Mouse (Mus musculus) adrenal gland, postnatal 14 days (tissue): ENCODE data around the gene Pcdh9. TPM values are rescaled to one million over a fixed set of nuclear protein-coding genes. Genes with fewer than 3 reads are reported as not detected.

Experiments
- DNase-seq: peaks from one replicate; pipeline ENCODE4 v3.0.0; 2021; ENCODE audit warnings: mixed read lengths
- total RNA-seq: library from RNA; stranded (reverse); gene quantifications from 2 replicates; pipeline ENCODE4 v1.2.3, GENCODE M21; 2021

Pcdh9 gene
- total RNA-seq, 1 experiment from 2014 or later = 2.6 TPM

- no peak for DNase-seq
These were observed 747.1 kb downstream of the Pcdh9 start for GRCm38 (mm10) chr14:93143414-93143813.

- DNase-seq = peak; percentile 15
These were observed 748.4 kb downstream of the Pcdh9 start for GRCm38 (mm10) chr14:93142076-93142475.

- DNase-seq = no peak
These were observed 763.5 kb downstream of the Pcdh9 start for GRCm38 (mm10) chr14:93126993-93127392.

GRCm38 (mm10) chr14:93102755-93103154 is 787.7 kb downstream of the Pcdh9 start:
- no peak for DNase-seq

- DNase-seq = no peak
These were observed 795.4 kb downstream of the Pcdh9 start for GRCm38 (mm10) chr14:93095081-93095480.

GRCm38 (mm10) chr14:93092806-93093205 is 797.7 kb downstream of the Pcdh9 start:
- DNase-seq = no peak

- no peak for DNase-seq
These were observed 804.8 kb downstream of the Pcdh9 start for GRCm38 (mm10) chr14:93085646-93086045.

- DNase-seq = no peak
These were observed 807.3 kb downstream of the Pcdh9 start for GRCm38 (mm10) chr14:93083140-93083539.

- DNase-seq = no peak
These were observed 809.6 kb downstream of the Pcdh9 start for GRCm38 (mm10) chr14:93080910-93081309.

GRCm38 (mm10) chr14:93075761-93076160 is 814.7 kb downstream of the Pcdh9 start:
- no peak for DNase-seq

GRCm38 (mm10) chr14:93072346-93072745 is 818.1 kb downstream of the Pcdh9 start:
- no peak for DNase-seq

GRCm38 (mm10) chr14:93070140-93070539 is 820.3 kb downstream of the Pcdh9 start:
- peak; percentile 11 for DNase-seq

- DNase-seq = no peak
These were observed 822.8 kb downstream of the Pcdh9 start for GRCm38 (mm10) chr14:93067411-93068336.

GRCm38 (mm10) chr14:93066732-93067410 is 823.6 kb downstream of the Pcdh9 start:
- DNase-seq = no peak

GRCm38 (mm10) chr14:93061824-93062620 is 828.5 kb downstream of the Pcdh9 start:
- DNase-seq = no peak

GRCm38 (mm10) chr14:93058799-93059198 is 831.7 kb downstream of the Pcdh9 start:
- no peak for DNase-seq

- no peak for DNase-seq
These were observed 834.5 kb downstream of the Pcdh9 start for GRCm38 (mm10) chr14:93055997-93056396.

- DNase-seq = no peak
These were observed 849.9 kb downstream of the Pcdh9 start for GRCm38 (mm10) chr14:93040591-93040990.

GRCm38 (mm10) chr14:93039326-93040221 is 850.9 kb downstream of the Pcdh9 start:
- DNase-seq = no peak

- no peak for DNase-seq
These were observed 881.1 kb downstream of the Pcdh9 start for GRCm38 (mm10) chr14:93009147-93010064.
